Mouse (Mus musculus) liver, embryonic 11.5 days (tissue): ENCODE results near the gene Nagpa. TPM values are rescaled to one million over a fixed set of nuclear protein-coding genes. Genes with fewer than 3 reads are reported as not detected.

Source experiments
- ATAC-seq: fragments of 200-750 bp; cut with Nextera tagmentation; replicated peaks from 2 replicates; pipeline ENCODE4 v1.8.0; 2017; ENCODE audit warnings: moderate number of reproducible peaks, mild to moderate bottlenecking, moderate TSS enrichment, moderate library complexity; ENCODE audit not compliant: low FRiP score
- DNase-seq: peaks from one replicate; pipeline ENCODE4 v3.0.0-alpha.2; 2017; ENCODE audit warnings: low spot score
- H3K27ac ChIP-seq: fragments of 300-500 bp; sonication (generic); 2 replicates; pipeline ENCODE4 v1.5.1; 2014; ENCODE audit warnings: mild to moderate bottlenecking, low read depth, low read length, control low read depth
- H3K27me3 ChIP-seq: fragments of 300-500 bp; sonication (generic); replicated peaks from 2 replicates; pipeline ENCODE4 v1.6.1; 2014; ENCODE audit warnings: low read length, mixed read lengths; ENCODE audit not compliant: control insufficient read depth, insufficient read depth
- H3K36me3 ChIP-seq: fragments of 300-500 bp; sonication (generic); 2 replicates; pipeline ENCODE4 v1.6.1; 2014; ENCODE audit warnings: mild to moderate bottlenecking, low read length, moderate library complexity, mixed read lengths; ENCODE audit not compliant: control insufficient read depth, insufficient read depth
- H3K4me1 ChIP-seq: fragments of 300-500 bp; sonication (generic); replicated peaks from 2 replicates; pipeline ENCODE4 v1.6.1; 2014; ENCODE audit warnings: low read length, mixed read lengths; ENCODE audit not compliant: control insufficient read depth, insufficient read depth
- H3K4me2 ChIP-seq: fragments of 300-500 bp; sonication (generic); 2 replicates; pipeline ENCODE4 v1.6.1; 2014; ENCODE audit warnings: mild to moderate bottlenecking, control low read depth, moderate library complexity
- H3K4me3 ChIP-seq: fragments of 300-500 bp; sonication (generic); 2 replicates; pipeline ENCODE4 v1.5.1; 2014; ENCODE audit warnings: low read depth, low read length, control low read depth
- H3K9ac ChIP-seq: fragments of 300-500 bp; sonication (generic); 2 replicates; pipeline ENCODE4 v1.6.1; 2014; ENCODE audit warnings: low read depth, low read length, control low read depth
- H3K9me3 ChIP-seq: fragments of 300-500 bp; sonication (generic); 2 replicates; pipeline ENCODE4 v1.6.1; 2016; ENCODE audit warnings: low read length, inconsistent platforms, mixed read lengths; ENCODE audit not compliant: control insufficient read depth
- WGBS: fragments of 180-500 bp; shearing (Covaris S2); extraction: QIAGEN DNeasy Blood & Tissue Kit; methylation state at CpG from one replicate; pipeline ENCODE4 v1.1.7; 2014; 5-methylcytosine and 5-hydroxymethylcytosine counted together
- polyA plus RNA-seq: library from polyadenylated mRNA; unstranded; fragments of >200 nt; fragmentation: Nextera tagmentation; extraction: Ambion mirVana; gene quantifications from 2 replicates; pipeline ENCODE4 v1.2.1, GENCODE M21; 2014

The Nagpa gene
- polyA plus RNA-seq, 1 experiment from 2014 or later = 29.2 TPM

DNA sequence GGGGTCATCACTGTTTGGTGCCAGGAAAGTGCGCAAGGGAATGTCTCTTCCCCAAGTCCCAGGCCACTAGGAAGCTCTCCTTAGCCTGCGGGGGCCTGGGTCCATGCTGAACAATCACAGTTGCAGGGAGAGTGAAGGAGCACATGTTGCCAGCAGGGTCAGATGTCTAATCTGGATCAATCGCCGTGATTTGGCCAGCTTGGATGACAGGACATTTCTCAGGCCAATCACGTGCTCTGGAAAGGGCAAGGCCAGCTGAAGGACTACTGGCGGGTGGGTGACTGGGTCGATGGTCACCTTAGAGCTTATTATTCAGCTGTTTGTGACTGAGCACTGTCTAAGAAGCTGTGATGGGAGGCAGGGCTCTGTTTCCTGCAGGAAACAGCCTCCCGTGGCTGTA lies 19.7 kb downstream of the Nagpa start:
- no peak overlapping the region for H3K9ac ChIP-seq
- ATAC-seq (no peak), DNase-seq (no peak)
- no peaks in the 10 kb centered on the region for H3K4me1 ChIP-seq
- 53% methylated on average over 8 of the region's 8 CpGs for WGBS
- H3K27me3 ChIP-seq = 0 out of 2 replicates have a peak, but pooled peaks cover 2% of the 10 kb centered on the region
- H3K9me3 ChIP-seq = no peaks in the 10 kb centered on the region
- H3K4me3 ChIP-seq = no peak overlapping the region
- no peaks in the 10 kb centered on the region for H3K36me3 ChIP-seq
- no peak overlapping the region for H3K27ac ChIP-seq
- no peak overlapping the region for H3K4me2 ChIP-seq

DNA sequence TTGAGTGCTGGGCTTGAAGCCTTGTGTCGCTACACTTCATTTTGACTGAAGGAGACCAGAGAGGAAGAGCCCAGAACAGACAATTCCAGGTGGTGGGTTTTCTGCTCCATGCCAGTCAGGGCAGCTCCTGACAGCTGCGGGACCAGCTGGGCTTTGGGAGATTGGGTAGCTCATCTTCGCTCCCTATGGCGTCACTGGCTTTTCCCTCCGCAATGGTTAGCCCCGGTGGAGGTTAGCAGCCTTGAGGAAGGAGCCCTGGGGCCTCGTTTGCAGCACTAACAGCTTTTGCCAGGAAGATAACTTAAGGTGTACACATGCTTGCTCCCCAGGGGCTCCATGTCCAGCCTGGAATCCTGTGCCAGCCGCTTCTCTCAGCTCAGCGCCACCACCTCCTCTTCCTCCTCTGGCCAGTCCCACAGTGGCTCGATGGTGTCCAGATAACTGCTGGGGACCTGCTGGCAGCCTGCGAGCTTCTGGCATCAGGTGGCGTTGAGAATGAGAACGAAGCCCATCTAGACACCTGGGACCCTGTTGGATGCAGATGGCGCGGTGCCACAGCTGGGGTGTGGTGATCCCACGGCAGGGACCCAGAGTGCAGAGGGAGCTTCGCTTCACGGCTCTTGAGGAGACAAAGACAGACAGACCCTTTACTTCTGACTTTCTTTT lies 20.4 kb downstream of the Nagpa start:
- Histone ChIP-seq H3K4me3 (no peak overlapping the region), H3K4me2 (no peak overlapping the region), H3K27ac (no peak overlapping the region), H3K36me3 (no peaks in the 10 kb centered on the region), H3K9me3 (no peaks in the 10 kb centered on the region), H3K27me3 (0 out of 2 replicates have a peak, but pooled peaks cover 2% of the 10 kb centered on the region), H3K4me1 (no peaks in the 10 kb centered on the region), H3K9ac (no peak overlapping the region)
- 78% methylated on average over 18 of the region's 18 CpGs for WGBS
- no peak for DNase-seq
- no peak for ATAC-seq

DNA sequence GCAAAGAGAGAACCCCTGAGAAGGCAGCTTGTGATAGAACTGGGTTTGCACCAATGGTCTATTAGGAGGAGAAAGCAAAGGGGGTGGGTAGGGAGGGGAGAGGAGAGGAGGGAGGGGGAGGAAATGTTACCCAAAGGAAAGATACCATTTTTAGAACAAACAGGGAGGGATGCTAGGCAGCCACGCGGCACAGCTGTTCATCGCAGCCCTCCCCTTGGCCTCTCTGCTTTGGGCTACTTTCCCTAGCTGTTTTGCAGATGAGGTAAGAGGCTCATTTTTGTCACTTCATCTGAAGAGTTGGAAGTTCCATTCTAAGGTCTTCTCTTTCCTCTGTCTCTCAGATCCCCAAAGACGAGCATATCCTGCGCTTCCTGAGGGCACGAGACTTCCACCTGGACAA lies 31.2 kb downstream of the Nagpa start:
- WGBS = 86% methylated on average over 6 of the region's 6 CpGs
- H3K4me2 ChIP-seq = no peak overlapping the region
- H3K9ac ChIP-seq = no peak overlapping the region
- no peak overlapping the region for H3K27ac ChIP-seq
- H3K4me3 ChIP-seq = no peak overlapping the region
- no peaks in the 10 kb centered on the region for H3K36me3 ChIP-seq
- no peak for ATAC-seq
- no peaks in the 10 kb centered on the region for H3K9me3 ChIP-seq
- H3K27me3 ChIP-seq = no peaks in the 10 kb centered on the region
- no peak for DNase-seq
- H3K4me1 ChIP-seq = no peaks in the 10 kb centered on the region

DNA sequence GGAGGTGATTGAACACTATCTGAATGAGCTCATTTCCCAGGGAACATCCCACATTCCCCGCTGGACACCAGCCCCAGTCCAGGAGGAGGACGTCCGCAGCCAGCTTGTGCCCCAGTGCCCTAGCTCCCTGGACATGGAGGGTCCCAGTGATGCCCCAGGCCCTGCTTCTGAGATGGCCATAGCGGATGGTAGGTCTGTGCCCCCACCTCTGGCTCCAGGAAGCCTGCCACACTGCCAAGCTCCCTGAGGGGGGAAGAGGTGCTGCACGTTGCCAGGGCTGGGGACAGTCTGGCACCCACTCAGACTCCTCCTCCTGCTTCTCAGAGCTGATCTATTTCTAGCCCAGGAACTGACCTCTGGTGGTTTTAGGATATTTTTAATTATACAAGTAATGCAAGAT lies 35.0 kb downstream of the Nagpa start:
- no peak overlapping the region for H3K27ac ChIP-seq
- no peaks in the 10 kb centered on the region for H3K36me3 ChIP-seq
- no peak for DNase-seq
- no peak overlapping the region for H3K4me2 ChIP-seq
- no peak for ATAC-seq
- no peak overlapping the region for H3K4me3 ChIP-seq
- 68% methylated on average over 5 of the region's 5 CpGs for WGBS
- H3K4me1 ChIP-seq = no peaks in the 10 kb centered on the region
- H3K27me3 ChIP-seq = no peaks in the 10 kb centered on the region
- no peaks in the 10 kb centered on the region for H3K9me3 ChIP-seq
- H3K9ac ChIP-seq = no peak overlapping the region

DNA sequence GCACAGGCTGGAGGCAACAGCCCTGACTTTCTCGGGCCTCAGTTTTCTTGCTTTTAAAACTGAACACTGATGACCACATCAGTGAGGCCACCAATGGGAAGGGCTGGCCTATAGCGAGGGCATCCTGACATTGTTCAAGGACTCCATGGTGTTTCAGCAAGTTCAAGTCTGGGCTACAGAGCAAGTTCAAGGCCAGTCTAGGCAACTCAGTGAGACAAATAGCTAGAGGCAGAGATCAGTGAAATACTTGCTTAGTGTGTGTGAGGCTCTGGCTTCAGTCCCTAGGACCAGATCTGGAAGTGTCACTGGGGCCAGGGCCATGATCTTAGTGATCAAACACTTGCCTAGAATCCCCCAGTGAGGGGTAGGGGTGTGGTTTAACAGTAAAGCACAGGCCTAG lies 35.8 kb downstream of the Nagpa start:
- H3K9ac ChIP-seq = no peak overlapping the region
- no peak overlapping the region for H3K4me2 ChIP-seq
- H3K27me3 ChIP-seq = no peaks in the 10 kb centered on the region
- H3K27ac ChIP-seq = no peak overlapping the region
- no peaks in the 10 kb centered on the region for H3K4me1 ChIP-seq
- no peak for DNase-seq
- no peak for ATAC-seq
- H3K36me3 ChIP-seq = no peaks in the 10 kb centered on the region
- no peak overlapping the region for H3K4me3 ChIP-seq
- WGBS = 79% methylated on average over 2 of the region's 2 CpGs
- no peaks in the 10 kb centered on the region for H3K9me3 ChIP-seq

DNA sequence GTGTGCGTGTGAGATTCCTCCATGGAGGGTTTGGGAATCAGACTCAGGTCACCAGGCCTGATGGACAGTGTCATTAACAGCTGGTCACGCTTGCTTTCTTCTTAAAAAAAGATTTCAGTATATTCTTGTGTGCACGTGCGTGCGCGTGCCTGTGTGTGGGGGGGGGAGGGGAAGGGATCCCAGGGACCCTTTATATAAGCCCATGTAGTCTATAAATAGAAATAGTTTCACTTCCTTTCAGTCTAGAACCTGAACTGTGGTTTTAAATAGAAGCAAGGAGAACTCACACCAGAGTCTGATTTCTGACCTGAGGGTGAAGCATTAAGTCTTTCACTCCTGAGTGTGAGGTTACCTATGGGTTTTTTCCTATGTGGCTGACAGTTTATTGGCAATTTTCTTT lies 39.5 kb downstream of the Nagpa start:
- H3K27ac ChIP-seq = no peak overlapping the region
- 75% methylated on average over 6 of the region's 6 CpGs for WGBS
- no peak for ATAC-seq

DNA sequence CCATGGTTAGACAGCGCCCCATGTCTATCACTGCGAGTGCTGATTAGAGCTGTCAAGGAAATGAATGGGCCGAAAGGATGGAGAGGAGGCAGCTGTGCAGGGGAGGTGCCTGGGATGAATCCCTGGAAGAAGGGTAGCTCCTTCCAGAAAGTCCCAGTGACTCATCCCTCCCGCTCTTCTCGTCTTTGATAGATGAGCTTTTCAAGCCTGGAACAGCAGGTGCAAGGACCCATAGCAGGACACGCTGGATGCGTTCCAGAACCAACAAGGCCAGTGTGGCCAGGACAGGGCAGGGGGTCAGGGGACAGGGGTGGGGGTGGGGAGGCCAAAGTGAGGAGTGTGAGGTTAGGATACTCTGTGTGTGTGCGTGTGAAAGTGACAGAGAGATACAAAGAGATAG lies 44.6 kb downstream of the Nagpa start:
- Histone ChIP-seq H3K9ac (no peak overlapping the region), H3K36me3 (no peaks in the 10 kb centered on the region), H3K4me3 (no peak overlapping the region), H3K4me1 (no peaks in the 10 kb centered on the region), H3K27me3 (0 out of 2 replicates have a peak, but pooled peaks cover 2% of the 10 kb centered on the region), H3K9me3 (no peaks in the 10 kb centered on the region), H3K27ac (no peak overlapping the region), H3K4me2 (no peak overlapping the region)
- ATAC-seq (no peak), DNase-seq (no peak)
- WGBS = 61% methylated on average over 8 of the region's 8 CpGs

More for the DNA sequence above, 39.5 kb downstream of the Nagpa start:
- Histone ChIP-seq H3K4me1 (no peaks in the 10 kb centered on the region), H3K36me3 (no peaks in the 10 kb centered on the region), H3K4me3 (no peak overlapping the region), H3K9ac (no peak overlapping the region), H3K9me3 (no peaks in the 10 kb centered on the region), H3K4me2 (no peak overlapping the region), H3K27me3 (no peaks in the 10 kb centered on the region)
- no peak for DNase-seq

DNA sequence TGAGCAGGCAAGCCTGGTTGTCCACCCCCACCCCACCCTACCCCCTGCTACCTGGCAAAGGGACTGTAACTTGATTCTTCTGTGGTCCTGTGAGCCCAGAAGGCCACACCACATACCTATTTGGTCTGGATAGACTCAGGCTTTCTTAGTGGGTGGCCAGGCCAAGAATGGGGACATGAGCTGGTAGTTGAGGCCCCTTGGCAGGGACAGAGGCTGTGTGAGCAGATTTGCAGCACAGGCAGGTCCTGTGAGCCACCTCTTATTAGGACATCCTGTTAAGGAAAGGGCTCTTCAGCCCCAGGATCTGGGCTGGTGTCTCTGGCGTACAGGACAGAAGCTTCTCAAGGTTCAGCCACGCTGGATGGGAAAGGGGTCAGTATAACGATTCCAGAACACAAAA lies 46.7 kb downstream of the Nagpa start:
- Histone ChIP-seq H3K4me1 (no peaks in the 10 kb centered on the region), H3K9ac (no peak overlapping the region), H3K36me3 (no peaks in the 10 kb centered on the region), H3K4me3 (no peak overlapping the region), H3K27me3 (0 out of 2 replicates have a peak, but pooled peaks cover 2% of the 10 kb centered on the region), H3K9me3 (no peaks in the 10 kb centered on the region), H3K4me2 (no peak overlapping the region), H3K27ac (no peak overlapping the region)
- ATAC-seq = no peak
- no peak for DNase-seq
- 72% methylated on average over 3 of the region's 3 CpGs for WGBS

DNA sequence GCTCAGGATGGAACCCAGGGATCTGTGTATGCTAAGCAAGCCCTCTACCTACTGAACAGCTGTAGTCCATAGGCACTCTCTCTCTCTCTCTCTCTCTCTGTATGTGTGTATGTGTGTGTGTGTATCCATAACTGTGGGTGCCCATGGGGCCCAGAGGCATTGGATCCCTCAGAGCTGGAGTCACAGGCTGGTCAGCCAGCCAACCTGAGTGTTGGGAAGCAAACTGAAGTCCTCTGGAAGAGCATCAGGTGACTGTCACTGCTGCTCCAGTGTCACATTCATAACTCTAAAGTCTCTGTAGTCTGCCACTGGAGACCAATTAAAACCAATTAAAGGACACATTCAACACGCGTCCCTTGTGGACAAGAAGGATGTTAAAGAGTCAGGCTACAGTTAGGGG lies 47.3 kb downstream of the Nagpa start:
- Histone ChIP-seq H3K4me2 (no peak overlapping the region), H3K27ac (no peak overlapping the region), H3K4me1 (no peaks in the 10 kb centered on the region), H3K9ac (no peak overlapping the region), H3K9me3 (no peaks in the 10 kb centered on the region), H3K27me3 (0 out of 2 replicates have a peak, but pooled peaks cover 2% of the 10 kb centered on the region), H3K36me3 (no peaks in the 10 kb centered on the region), H3K4me3 (no peak overlapping the region)
- WGBS = 59% methylated on average over 2 of the region's 2 CpGs
- no peak for ATAC-seq
- DNase-seq = no peak
